Mouse (Mus musculus): ENCODE measurements around the gene Ankzf1. TPM values are rescaled to one million over a fixed set of nuclear protein-coding genes. Genes with fewer than 3 reads are reported as not detected.

Gene Ankzf1
- polyA plus RNA-seq, 1 experiment from 2014 or later: 22.8 TPM

DNA sequence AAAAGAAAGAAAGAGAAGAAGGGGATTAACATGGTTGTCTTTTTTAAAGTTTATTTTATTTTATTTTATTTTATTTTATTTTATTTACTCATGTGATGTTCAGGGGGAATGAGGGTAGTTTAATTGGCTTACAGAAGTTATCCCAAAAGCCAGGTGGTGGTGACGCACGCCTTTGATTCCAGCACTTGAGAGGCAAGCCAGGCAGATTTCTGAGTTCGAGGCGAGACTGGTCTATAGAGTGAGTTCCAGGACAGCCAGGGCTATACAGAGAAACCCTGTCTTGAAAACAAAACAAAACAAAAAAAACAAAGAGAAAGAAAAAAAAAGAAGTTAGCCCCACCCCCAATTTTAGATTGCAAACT is 31.7 kb upstream of the Ankzf1 start:
- H3K9ac ChIP-seq (ENCODE audit: low read length): no peak overlapping the region
- 65% methylated on average over 4 of the region's 4 CpGs for whole genome bisulfite sequencing
- no peaks in the 10 kb centered on the region for H3K9me3 ChIP-seq (replicated peaks; ENCODE audit: control insufficient read depth, low read length)
- no peak overlapping the region for H3K27ac ChIP-seq (ENCODE audit: low read length)
- H3K4me2 ChIP-seq (ENCODE audit: low read depth, low read length): no peak overlapping the region
- no peak overlapping the region for H3K4me3 ChIP-seq (ENCODE audit: low read length)
- no peaks in the 10 kb centered on the region for H3K4me1 ChIP-seq (ENCODE audit: control insufficient read depth, insufficient read depth, low read length)
- no peak for ATAC-seq (replicated peaks; ENCODE audit: extremely low read depth, insufficient read depth, low FRiP score)
- no peaks in the 10 kb centered on the region for H3K27me3 ChIP-seq (ENCODE audit: control insufficient read depth, insufficient read depth, low read length)
- no peaks in the 10 kb centered on the region for H3K36me3 ChIP-seq (ENCODE audit: control insufficient read depth, insufficient read depth)

DNA sequence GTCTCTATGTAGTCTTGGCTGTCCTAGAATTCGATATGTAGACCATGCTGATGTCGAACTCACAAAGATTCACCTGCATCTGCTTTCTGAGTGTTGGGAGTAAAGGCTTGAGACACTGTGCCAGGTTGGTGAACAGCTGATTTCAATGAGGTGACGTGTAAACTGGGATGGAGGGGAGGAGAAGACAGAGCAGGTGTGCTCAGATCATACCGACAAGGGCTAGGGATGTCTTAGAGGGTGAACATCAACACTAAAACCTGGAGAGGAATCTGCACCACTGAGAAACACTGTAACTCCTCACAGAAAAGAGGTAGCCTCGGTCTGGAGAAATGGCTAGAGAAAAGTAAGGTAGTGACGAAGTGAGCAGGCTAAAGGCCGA is 23.9 kb upstream of the Ankzf1 start:
- peaks cover 8% of the 10 kb centered on the region; the same call in 1 of the 2 replicates for H3K4me1 ChIP-seq (ENCODE audit: control insufficient read depth, insufficient read depth, low read length)
- H3K4me3 ChIP-seq (ENCODE audit: low read length): peak overlapping the region; percentile 76
- ATAC-seq (replicated peaks; ENCODE audit: extremely low read depth, insufficient read depth, low FRiP score): no peak; the same call in 1 of the 2 replicates
- H3K9ac ChIP-seq (ENCODE audit: low read length): peak overlapping the region; percentile 84
- peaks cover 16% of the 10 kb centered on the region for H3K36me3 ChIP-seq (ENCODE audit: control insufficient read depth, insufficient read depth)
- 9% methylated on average over 7 of the region's 7 CpGs for WGBS
- peak overlapping the region; percentile 76 for H3K4me2 ChIP-seq (ENCODE audit: low read depth, low read length)
- H3K27ac ChIP-seq (ENCODE audit: low read length): peak overlapping the region; percentile 85
- H3K27me3 ChIP-seq (ENCODE audit: control insufficient read depth, insufficient read depth, low read length): no peaks in the 10 kb centered on the region
- no peaks in the 10 kb centered on the region for H3K9me3 ChIP-seq (replicated peaks; ENCODE audit: control insufficient read depth, low read length)

DNA sequence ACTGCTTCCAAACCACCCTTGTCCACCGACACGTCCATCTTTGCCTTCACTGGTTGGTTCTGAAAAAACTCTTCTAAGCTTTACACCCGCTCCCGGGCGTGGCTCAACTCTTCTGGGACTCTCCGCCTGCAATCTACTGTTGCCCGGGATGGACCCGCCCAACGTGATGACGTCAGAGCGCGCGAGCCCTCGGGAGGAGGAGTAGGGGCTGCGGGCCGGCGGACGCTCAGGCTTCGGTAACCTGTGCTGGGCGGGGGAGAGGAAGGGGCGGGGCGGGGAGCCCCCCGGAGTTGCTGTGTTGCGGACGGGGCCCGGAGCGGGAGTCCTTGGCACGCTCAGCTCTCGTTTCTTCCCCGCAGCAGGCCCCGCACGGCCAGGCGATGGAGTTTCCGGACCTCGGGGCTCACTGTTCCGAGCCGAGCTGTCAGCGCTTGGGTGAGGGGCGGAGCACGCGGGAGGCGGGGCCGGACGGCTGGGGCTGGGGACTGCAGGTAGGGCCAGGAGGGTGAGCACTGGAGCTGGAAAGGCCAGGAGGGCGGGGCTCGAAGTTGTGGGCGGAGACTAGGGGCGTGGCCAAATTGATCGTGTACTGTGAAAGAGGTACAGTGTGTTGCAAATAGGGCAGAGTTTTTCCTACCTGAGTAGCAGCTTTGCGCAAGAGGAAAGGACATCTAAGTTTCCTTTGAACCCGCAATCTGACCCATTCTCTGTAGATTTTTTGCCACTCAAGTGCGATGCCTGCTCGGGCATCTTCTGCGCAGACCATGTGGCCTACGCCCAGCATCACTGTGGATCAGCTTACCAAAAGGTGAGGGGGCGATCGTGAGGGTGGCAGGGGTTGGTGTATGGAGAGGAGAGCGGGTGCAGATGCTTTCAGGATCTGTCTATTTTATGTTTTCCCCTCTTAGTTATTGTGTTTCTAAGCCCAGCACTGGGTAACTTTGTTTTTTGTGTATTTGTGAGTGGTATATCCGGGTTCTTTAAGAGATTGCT is 23.2 kb upstream of the Ankzf1 start, which contains the start of gene Zfand2b:
Zfand2b (plus strand) TSS at position 175 of the 993 bp plus-strand sequence.
- Histone ChIP-seq H3K27me3 (ENCODE audit: control insufficient read depth, insufficient read depth, low read length) (no peaks in the 10 kb centered on the region), H3K4me2 (ENCODE audit: low read depth, low read length) (peak within 1 kb of the TSS; percentile 76), H3K4me1 (ENCODE audit: control insufficient read depth, insufficient read depth, low read length) (peaks cover 8% of the 10 kb centered on the region; the same call in 1 of the 2 replicates), H3K4me3 (ENCODE audit: low read length) (peak within 1 kb of the TSS; percentile 76), H3K9me3 (replicated peaks; ENCODE audit: control insufficient read depth, low read length) (no peaks in the 10 kb centered on the region), H3K9ac (ENCODE audit: low read length) (peak within 1 kb of the TSS; percentile 84), H3K36me3 (ENCODE audit: control insufficient read depth, insufficient read depth) (peaks cover 19% of the 10 kb centered on the region), H3K27ac (ENCODE audit: low read length) (peak within 1 kb of the TSS; percentile 85)
- WGBS: 2% methylated on average over 53 of the region's 59 CpGs
- peak; percentile 98 for ATAC-seq (replicated peaks; ENCODE audit: extremely low read depth, insufficient read depth, low FRiP score)

DNA sequence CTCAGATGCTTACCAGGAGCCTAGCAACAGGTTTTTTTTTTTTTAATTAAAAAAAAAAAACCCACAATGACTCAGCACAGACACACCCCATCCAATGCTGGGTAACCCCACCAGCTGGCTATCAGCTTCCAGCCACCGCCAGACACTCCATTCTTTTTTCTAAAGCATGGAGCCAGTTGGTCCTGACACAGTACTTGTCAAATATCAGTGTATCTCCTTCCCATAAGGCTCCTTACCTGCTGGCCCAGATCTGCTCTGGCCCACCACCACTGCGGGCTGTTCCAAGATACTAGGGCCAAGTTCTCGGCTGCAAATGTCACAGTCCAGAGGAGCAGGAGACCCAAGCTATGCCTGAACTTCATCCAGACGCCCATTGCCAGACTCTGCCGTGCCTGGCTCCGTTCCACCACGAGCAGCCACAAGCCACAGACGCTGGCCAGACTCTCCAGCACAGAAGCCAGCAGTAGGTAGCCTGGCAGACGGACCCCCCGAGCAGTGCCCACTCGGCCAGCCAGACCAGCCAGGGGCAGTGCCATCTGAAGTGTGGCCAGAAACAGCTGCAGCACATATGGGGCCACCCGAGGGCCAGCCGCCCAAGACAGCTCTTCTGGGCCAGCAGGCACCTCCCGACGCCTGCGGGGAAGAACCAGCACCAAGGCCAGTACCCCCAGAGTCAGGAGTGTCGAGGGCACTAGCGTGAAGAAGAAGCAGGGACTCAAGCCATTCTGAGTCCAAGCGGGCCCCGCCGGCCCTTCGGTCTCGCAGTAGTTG is 12.4 kb upstream of the Ankzf1 start:
- Histone ChIP-seq H3K4me2 (ENCODE audit: low read depth, low read length) (peak overlapping the region; percentile 98), H3K9ac (ENCODE audit: low read length) (peak overlapping the region; percentile 76), H3K27me3 (ENCODE audit: control insufficient read depth, insufficient read depth, low read length) (no peaks in the 10 kb centered on the region), H3K4me1 (ENCODE audit: control insufficient read depth, insufficient read depth, low read length) (peaks cover 8% of the 10 kb centered on the region), H3K9me3 (replicated peaks; ENCODE audit: control insufficient read depth, low read length) (no peaks in the 10 kb centered on the region), H3K36me3 (ENCODE audit: control insufficient read depth, insufficient read depth) (peaks cover 31% of the 10 kb centered on the region), H3K4me3 (ENCODE audit: low read length) (peak overlapping the region; percentile 72), H3K27ac (ENCODE audit: low read length) (no peak overlapping the region)
- WGBS: 6% methylated on average over 23 of the region's 23 CpGs
- peak; percentile 37 for ATAC-seq (replicated peaks; ENCODE audit: extremely low read depth, insufficient read depth, low FRiP score)

DNA sequence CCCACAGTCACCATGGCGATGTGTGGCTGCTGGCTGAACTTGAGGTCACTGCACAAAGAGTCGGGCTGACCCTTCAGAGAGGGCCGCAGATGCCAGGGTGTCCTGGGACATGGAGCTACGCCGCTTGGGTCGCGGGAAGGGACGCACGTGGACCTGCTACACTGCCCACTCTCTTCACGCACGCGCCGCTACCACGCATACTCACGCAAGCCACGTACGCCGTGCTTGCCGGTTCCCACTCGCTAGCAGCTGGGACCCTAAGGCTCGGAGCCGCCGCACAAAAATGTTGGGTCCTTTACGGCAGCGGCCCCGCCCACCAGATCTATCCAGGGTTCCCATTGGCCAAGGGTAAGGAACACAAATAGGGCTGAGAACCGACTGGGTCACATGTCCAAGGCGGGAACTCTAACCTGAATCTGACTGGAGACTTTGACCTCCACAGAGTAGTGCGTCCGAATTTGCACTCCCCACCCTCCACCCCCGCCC is 11.8 kb upstream of the Ankzf1 start, which contains the start of gene Abcb6:
Abcb6 (minus strand) TSS at position 288 of the 486 bp plus-strand sequence.
- H3K4me2 ChIP-seq (ENCODE audit: low read depth, low read length): peak within 1 kb of the TSS; percentile 98
- under 1% methylated on average over 31 of the region's 31 CpGs for WGBS
- peak within 1 kb of the TSS; percentile 72 for H3K4me3 ChIP-seq (ENCODE audit: low read length)
- H3K27ac ChIP-seq (ENCODE audit: low read length): 0 out of 2 replicates have a peak within 1 kb of the TSS, but pooled peaks have one; percentile 5
- H3K4me1 ChIP-seq (ENCODE audit: control insufficient read depth, insufficient read depth, low read length): peaks cover 8% of the 10 kb centered on the region
- peak; percentile 90 for ATAC-seq (replicated peaks; ENCODE audit: extremely low read depth, insufficient read depth, low FRiP score)
- H3K27me3 ChIP-seq (ENCODE audit: control insufficient read depth, insufficient read depth, low read length): no peaks in the 10 kb centered on the region
- H3K9ac ChIP-seq (ENCODE audit: low read length): peak within 1 kb of the TSS; percentile 76
- H3K36me3 ChIP-seq (ENCODE audit: control insufficient read depth, insufficient read depth): peaks cover 34% of the 10 kb centered on the region
- H3K9me3 ChIP-seq (replicated peaks; ENCODE audit: control insufficient read depth, low read length): no peaks in the 10 kb centered on the region

DNA sequence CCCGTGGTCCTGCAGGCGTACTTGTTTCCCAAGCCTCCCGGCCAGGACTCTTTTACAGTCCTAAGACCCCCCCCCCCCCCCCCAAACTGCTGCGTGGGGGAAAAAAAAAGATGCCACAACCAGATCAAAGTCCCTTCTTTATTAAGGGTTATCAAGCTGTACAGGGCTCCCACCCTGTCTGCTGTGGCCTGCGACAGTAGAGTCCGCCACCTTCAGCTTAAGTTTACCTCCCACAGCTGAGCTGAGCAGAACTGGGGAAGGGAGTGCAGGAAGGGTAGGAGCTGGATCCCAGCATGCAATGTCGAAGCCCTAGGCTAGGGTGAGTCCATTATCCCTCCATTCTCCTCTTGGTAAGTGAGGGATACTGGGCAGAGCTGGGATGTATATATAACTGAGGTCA is 11.2 kb upstream of the Ankzf1 start:
- ATAC-seq (replicated peaks; ENCODE audit: extremely low read depth, insufficient read depth, low FRiP score): no peak
- H3K4me1 ChIP-seq (ENCODE audit: control insufficient read depth, insufficient read depth, low read length): peaks cover 8% of the 10 kb centered on the region
- no peak overlapping the region for H3K9ac ChIP-seq (ENCODE audit: low read length)
- 30% methylated on average over 6 of the region's 7 CpGs for WGBS
- H3K9me3 ChIP-seq (replicated peaks; ENCODE audit: control insufficient read depth, low read length): no peaks in the 10 kb centered on the region
- H3K36me3 ChIP-seq (ENCODE audit: control insufficient read depth, insufficient read depth): peaks cover 40% of the 10 kb centered on the region
- 0 out of 2 replicates have a peak overlapping the region, but pooled peaks have one; percentile 5 for H3K27ac ChIP-seq (ENCODE audit: low read length)
- H3K4me2 ChIP-seq (ENCODE audit: low read depth, low read length): peak overlapping the region; percentile 98
- H3K27me3 ChIP-seq (ENCODE audit: control insufficient read depth, insufficient read depth, low read length): no peaks in the 10 kb centered on the region
- H3K4me3 ChIP-seq (ENCODE audit: low read length): peak overlapping the region; percentile 72

DNA sequence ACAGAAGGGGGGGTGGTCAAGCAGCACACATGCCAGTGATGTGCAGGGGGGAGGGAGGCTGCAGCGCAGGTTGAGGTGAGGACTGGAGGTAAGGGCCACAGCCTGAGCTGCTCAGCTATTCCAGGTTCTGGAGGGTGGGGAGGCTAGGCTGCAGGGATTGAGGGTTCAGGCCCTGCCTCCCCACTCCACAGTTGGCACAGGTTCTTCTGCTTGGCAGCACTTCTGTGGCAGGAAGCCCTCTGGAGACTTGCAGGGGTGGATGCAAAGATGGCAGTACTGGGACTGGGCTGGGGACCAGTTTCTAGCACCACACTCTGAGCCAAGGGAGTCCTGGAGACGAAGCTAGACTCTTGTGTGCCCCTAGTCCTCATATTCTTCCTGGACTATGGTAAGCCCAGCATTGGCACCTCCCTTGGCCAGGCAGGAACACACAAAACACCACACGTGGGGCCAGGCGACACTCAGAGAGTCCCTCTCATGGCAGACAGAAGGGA is 10.5 kb upstream of the Ankzf1 start:
- no peak overlapping the region for H3K27ac ChIP-seq (ENCODE audit: low read length)
- no peak overlapping the region for H3K9ac ChIP-seq (ENCODE audit: low read length)
- H3K4me1 ChIP-seq (ENCODE audit: control insufficient read depth, insufficient read depth, low read length): peaks cover 8% of the 10 kb centered on the region
- H3K36me3 ChIP-seq (ENCODE audit: control insufficient read depth, insufficient read depth): peaks cover 47% of the 10 kb centered on the region
- no peaks in the 10 kb centered on the region for H3K27me3 ChIP-seq (ENCODE audit: control insufficient read depth, insufficient read depth, low read length)
- no peak overlapping the region for H3K4me3 ChIP-seq (ENCODE audit: low read length)
- no peaks in the 10 kb centered on the region for H3K9me3 ChIP-seq (replicated peaks; ENCODE audit: control insufficient read depth, low read length)
- 78% methylated on average over 4 of the region's 4 CpGs for WGBS
- no peak for ATAC-seq (replicated peaks; ENCODE audit: extremely low read depth, insufficient read depth, low FRiP score)
- H3K4me2 ChIP-seq (ENCODE audit: low read depth, low read length): no peak overlapping the region

DNA sequence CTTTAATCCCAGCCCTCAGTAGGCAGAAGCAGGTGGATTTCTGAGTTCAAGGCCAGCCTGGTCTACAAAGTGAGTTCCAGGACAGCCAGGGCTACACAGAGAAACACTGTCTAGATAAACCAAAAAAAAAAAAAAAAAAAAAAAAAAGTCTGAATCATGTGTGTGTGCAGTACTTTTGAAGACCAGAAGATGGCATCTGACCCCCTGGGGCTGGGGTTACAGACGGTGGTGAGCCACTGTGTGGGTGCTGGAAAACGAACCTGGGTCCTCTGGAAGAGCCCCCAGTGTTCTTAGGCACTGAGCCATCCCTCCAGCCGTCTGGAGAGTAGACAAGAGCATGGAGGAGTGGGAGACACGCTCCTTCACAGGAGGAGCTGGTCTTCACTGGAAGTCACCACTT is 9.8 kb upstream of the Ankzf1 start:
- WGBS: 72% methylated on average over 4 of the region's 4 CpGs
- no peak overlapping the region for H3K4me3 ChIP-seq (ENCODE audit: low read length)
- no peak overlapping the region for H3K4me2 ChIP-seq (ENCODE audit: low read depth, low read length)
- no peak overlapping the region for H3K9ac ChIP-seq (ENCODE audit: low read length)
- no peak for ATAC-seq (replicated peaks; ENCODE audit: extremely low read depth, insufficient read depth, low FRiP score)
- H3K4me1 ChIP-seq (ENCODE audit: control insufficient read depth, insufficient read depth, low read length): peaks cover 8% of the 10 kb centered on the region
- H3K36me3 ChIP-seq (ENCODE audit: control insufficient read depth, insufficient read depth): peaks cover 51% of the 10 kb centered on the region
- H3K27me3 ChIP-seq (ENCODE audit: control insufficient read depth, insufficient read depth, low read length): no peaks in the 10 kb centered on the region
- no peak overlapping the region for H3K27ac ChIP-seq (ENCODE audit: low read length)
- H3K9me3 ChIP-seq (replicated peaks; ENCODE audit: control insufficient read depth, low read length): no peaks in the 10 kb centered on the region
